Mouse (Mus musculus) myocyte (in vitro differentiated cells): ENCODE results near the gene Fbxl20. TPM values are rescaled to one million over a fixed set of nuclear protein-coding genes. Genes with fewer than 3 reads are reported as not detected.

ENCODE experiments used
- H3K27me3 ChIP-seq: one replicate; pipeline ENCODE4 v1.6.1; 2011; ENCODE audit not compliant: control insufficient read depth, insufficient read depth, insufficient read length
- H3K36me3 ChIP-seq: one replicate; pipeline ENCODE4 v1.6.1; 2011; ENCODE audit not compliant: control insufficient read depth, insufficient read depth
- H3K4me2 ChIP-seq: one replicate; pipeline ENCODE4 v1.6.1; 2011; ENCODE audit warnings: low read depth, control low read depth
- H3K4me3 ChIP-seq: one replicate; pipeline ENCODE4 v1.5.1; 2011; ENCODE audit warnings: mild to moderate bottlenecking, control low read depth, moderate library complexity
- H3K79me2 ChIP-seq: one replicate; pipeline ENCODE4 v1.6.1; 2011; ENCODE audit not compliant: control insufficient read depth, insufficient read depth
- H3ac ChIP-seq: one replicate; pipeline ENCODE4 v1.6.1; 2011; ENCODE audit not compliant: control insufficient read depth, insufficient read length
- CEBPB ChIP-seq: IDR thresholded peaks from 2 replicates; pipeline ENCODE4 v1.6.1; 2011; ENCODE audit warnings: mild to moderate bottlenecking, moderate library complexity; ENCODE audit not compliant: poor library complexity, insufficient read depth, severe bottlenecking
- E2F4 ChIP-seq: IDR thresholded peaks from one replicate; pipeline ENCODE4 v1.6.1; 2011; ENCODE audit warnings: mild to moderate bottlenecking, control low read depth, moderate library complexity; ENCODE audit not compliant: insufficient read depth
- MAX ChIP-seq: IDR thresholded peaks from one replicate; pipeline ENCODE4 v1.6.1; 2011; ENCODE audit warnings: low read depth, mild to moderate bottlenecking, control low read depth
- MYOD1 ChIP-seq, 3 experiments: IDR thresholded peaks; one replicate each; pipeline ENCODE4 v1.6.1; 2011; ENCODE audit warnings: control low read depth in 2 of 3, low read depth in 2 of 3, mild to moderate bottlenecking in 2 of 3, moderate library complexity in 1 of 3; ENCODE audit not compliant: insufficient read length in 2 of 3, control insufficient read depth in 1 of 3
- MYOG ChIP-seq, 3 experiments: IDR thresholded peaks; one replicate each; pipeline ENCODE4 v1.6.1; 2011; ENCODE audit warnings: control low read depth in 2 of 3, low read depth in 2 of 3, mild to moderate bottlenecking in 2 of 3; ENCODE audit not compliant: insufficient read length in 2 of 3, control insufficient read depth in 1 of 3, insufficient read depth in 1 of 3
- POLR2A ChIP-seq: IDR thresholded peaks from one replicate; pipeline ENCODE4 v1.6.1; 2011; ENCODE audit warnings: low read depth, mild to moderate bottlenecking, control low read depth, moderate library complexity; ENCODE audit not compliant: insufficient read length
- POLR2AphosphoS2 ChIP-seq: IDR thresholded peaks from one replicate; pipeline ENCODE4 v1.6.1; 2011; ENCODE audit warnings: low read depth, control low read depth; ENCODE audit not compliant: insufficient read length
- REST ChIP-seq: IDR thresholded peaks from one replicate; pipeline ENCODE4 v1.6.1; 2011; ENCODE audit warnings: mild to moderate bottlenecking, control low read depth, moderate library complexity; ENCODE audit not compliant: insufficient read depth, insufficient read length
- SRF ChIP-seq: IDR thresholded peaks from one replicate; pipeline ENCODE4 v1.6.1; 2011; ENCODE audit warnings: low read depth; ENCODE audit not compliant: control insufficient read depth, insufficient read length
- TCF12 ChIP-seq: IDR thresholded peaks from one replicate; pipeline ENCODE4 v1.6.1; 2011; ENCODE audit warnings: mild to moderate bottlenecking, control low read depth; ENCODE audit not compliant: poor library complexity, insufficient read depth, severe bottlenecking
- TCF3 ChIP-seq: IDR thresholded peaks from one replicate; pipeline ENCODE4 v1.6.1; 2011; ENCODE audit warnings: low read depth, control low read depth; ENCODE audit not compliant: insufficient read length
- USF1 ChIP-seq: IDR thresholded peaks from one replicate; pipeline ENCODE4 v1.6.1; 2011; ENCODE audit warnings: low read depth, mild to moderate bottlenecking, control low read depth, moderate library complexity
- polyA plus RNA-seq: library from polyadenylated mRNA; unstranded; fragments of >200 nt; fragmentation: generic; extraction: Trizol; gene quantifications from one replicate; pipeline ENCODE4 v1.2.1, GENCODE M21; 2012; ENCODE audit warnings: missing spikeins

Fbxl20 gene
- polyA plus RNA-seq, 1 experiment: 5.9 TPM

DNA sequence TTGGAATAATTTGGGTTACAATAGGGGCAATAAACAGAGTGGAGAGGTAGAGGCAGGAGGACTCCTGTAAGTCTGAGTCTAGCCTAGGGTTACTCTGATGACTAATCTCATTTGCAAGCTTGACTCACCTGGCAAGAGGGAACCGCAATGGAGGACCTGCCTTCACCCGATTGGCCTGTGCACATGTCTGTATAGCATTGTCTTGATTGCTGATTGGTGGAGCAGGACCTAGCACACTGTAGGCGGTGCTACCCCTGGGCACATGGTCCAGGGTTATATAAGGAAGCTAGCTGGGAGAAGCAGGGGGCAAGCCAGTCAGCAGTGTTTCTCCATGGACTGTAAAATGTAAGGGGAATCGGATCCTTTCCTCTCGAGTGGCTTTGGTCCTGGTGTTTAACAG is 92.2 kb downstream of the Fbxl20 start:
- Histone ChIP-seq H3K4me3 (no peak overlapping the region), H3K4me2 (peak overlapping the region; percentile 90), H3K79me2 (no peaks in the 10 kb centered on the region), H3K36me3 (no peaks in the 10 kb centered on the region), H3ac (no peak overlapping the region), H3K27me3 (no peaks in the 10 kb centered on the region)
- TF ChIP-seq USF1 (peak; percentile 60), CEBPB (no peak)

DNA sequence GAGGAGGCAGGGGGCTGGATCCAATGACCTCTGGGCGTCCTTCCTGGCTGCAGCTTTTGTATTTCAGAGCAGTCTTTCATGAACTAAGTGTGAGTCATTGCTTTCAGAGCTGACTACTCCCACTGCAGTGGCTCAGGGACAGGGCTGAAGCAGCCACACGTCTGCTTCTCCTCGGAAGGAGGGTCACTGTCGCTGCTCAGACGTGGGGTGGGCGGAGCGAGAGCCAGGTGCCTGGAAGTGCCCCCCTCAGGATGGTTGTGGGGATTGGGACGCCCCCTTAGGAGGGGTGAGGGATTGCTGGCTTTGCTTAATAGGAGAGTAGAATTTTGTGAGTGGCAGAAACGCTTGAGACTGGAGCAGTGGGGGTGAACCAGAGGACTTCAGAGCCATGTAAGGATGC is 92.7 kb downstream of the Fbxl20 start:
- Histone ChIP-seq H3K36me3 (no peaks in the 10 kb centered on the region), H3K4me3 (no peak overlapping the region), H3ac (no peak overlapping the region), H3K4me2 (peak overlapping the region; percentile 90), H3K27me3 (no peaks in the 10 kb centered on the region), H3K79me2 (peaks cover 4% of the 10 kb centered on the region)
- no peak for TF ChIP-seq E2F4
- peak; percentile 25 for TF ChIP-seq POLR2AphosphoS2
- no peak for TF ChIP-seq TCF12
- TF ChIP-seq POLR2A: peak; percentile 63
- no peak for TF ChIP-seq TCF3

DNA sequence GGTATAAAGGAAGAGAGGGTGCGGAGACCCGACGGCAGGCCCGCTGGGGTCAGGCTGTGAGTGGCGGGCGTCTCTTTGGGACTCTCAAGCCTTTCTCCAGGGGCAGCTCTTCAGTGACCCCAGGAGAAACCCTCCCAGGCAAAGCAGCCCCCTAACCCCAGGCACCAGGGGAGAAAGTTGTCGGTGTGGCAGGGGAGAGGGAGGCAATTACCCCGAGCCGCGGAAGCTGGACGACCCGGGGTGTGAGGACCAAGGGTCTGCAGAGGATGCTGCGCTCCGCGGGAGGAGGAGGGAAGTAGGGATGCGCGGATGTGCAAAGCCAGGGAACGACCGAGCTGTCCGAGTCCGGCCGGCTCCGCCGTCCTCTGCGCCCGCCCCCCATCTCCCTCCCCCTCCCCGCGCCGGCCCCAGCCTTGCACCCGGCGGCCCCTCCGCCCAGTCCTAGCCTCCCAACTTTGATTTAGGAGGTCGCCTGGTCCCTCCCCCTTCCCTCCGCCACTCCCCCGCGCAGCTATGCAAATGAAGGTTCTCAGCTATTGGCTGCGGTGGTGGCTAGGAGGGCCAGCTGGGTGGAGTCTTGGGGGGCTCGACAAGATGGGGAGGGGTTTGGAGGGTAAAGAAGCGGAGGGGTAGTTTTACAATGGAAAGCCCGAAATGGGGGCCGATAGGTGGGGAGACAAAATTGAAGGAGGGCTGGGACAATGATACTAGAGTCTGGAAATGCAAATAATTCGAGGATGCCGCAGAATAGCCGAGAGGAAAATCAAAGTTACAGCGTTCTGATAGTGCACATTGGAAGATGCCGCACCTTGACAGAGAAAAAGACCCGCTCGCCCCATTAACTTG is 97.0 kb downstream of the Fbxl20 start, which contains the start of gene Stac2:
Gene Stac2 (minus strand): TSS at position 474 of the 846 bp plus-strand sequence.
- Histone ChIP-seq H3K36me3 (no peaks in the 10 kb centered on the region), H3K4me2 (peak within 1 kb of the TSS; percentile 81), H3ac (peak within 1 kb of the TSS; percentile 52), H3K4me3 (peak within 1 kb of the TSS; percentile 79), H3K79me2 (peaks cover 36% of the 10 kb centered on the region), H3K27me3 (no peaks in the 10 kb centered on the region)
- TF ChIP-seq POLR2A: peak; percentile 86
- TF ChIP-seq POLR2AphosphoS2: peak; percentile 91
- TF ChIP-seq E2F4: no peak

DNA sequence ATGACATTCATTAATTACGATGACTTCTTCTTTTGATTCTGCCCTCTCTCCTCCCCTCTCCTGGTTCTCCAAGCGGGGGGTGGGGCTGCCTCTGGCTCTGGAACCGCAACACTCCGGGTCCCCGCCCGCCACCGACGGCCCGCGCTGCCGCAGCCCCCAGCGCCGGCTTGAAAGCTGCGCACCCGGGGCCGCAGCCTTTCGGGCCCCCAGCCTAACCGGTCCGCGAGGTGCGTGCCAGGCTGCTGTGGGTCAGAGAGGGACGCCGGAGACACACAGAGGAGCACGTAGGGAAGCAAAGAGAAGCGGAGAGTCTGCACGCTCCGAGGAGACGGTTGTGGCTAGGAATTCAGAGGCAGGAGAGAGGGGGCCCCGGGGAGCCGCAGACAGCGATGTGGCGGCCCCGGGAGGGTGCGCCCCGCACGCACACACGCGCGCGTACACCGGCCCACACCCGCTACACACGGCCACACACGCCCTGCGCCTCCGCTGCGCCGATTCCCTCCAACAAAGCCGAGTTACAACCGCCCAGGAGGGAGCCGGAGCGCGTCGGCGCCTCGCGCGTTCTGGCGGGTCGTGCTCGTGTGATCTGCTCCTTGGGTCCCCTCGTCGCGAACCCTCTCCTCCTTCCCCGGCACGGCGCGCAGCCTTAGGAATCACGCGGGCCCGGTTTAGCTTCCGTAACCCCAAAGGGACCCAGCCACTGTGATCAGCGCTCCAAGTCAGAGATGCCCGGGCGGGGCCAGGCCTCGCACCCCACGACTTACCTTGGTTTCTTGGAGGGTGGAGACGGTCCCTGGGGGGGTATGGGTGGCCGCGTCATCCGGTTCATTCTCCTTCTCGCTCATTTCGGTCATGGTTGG is 97.8 kb downstream of the Fbxl20 start:
- peak overlapping the region; percentile 52 for H3ac ChIP-seq
- peaks cover 41% of the 10 kb centered on the region for H3K79me2 ChIP-seq
- H3K4me3 ChIP-seq: peak overlapping the region; percentile 79
- H3K27me3 ChIP-seq: no peaks in the 10 kb centered on the region
- TF ChIP-seq SRF: peak; percentile 33
- no peak for TF ChIP-seq MAX
- TF ChIP-seq MYOD1 (IDR thresholded peaks at IDR 0.05; ENCODE audit: control insufficient read depth in 1 of 3, insufficient read length in 2 of 3, low read depth in 2 of 3): no peak
- no peak for TF ChIP-seq MYOG (IDR thresholded peaks at IDR 0.05; ENCODE audit: control insufficient read depth in 1 of 3, insufficient read depth in 1 of 3, insufficient read length in 2 of 3, low read depth in 2 of 3)
- TF ChIP-seq USF1: no peak
- no peak for TF ChIP-seq CEBPB
- TF ChIP-seq POLR2A: peak; percentile 44
- TF ChIP-seq TCF3: no peak
- TF ChIP-seq E2F4: no peak
- TF ChIP-seq TCF12: no peak
- no peak for TF ChIP-seq REST
- TF ChIP-seq POLR2AphosphoS2: peak; percentile 9
- peak overlapping the region; percentile 81 for H3K4me2 ChIP-seq
- H3K36me3 ChIP-seq: no peaks in the 10 kb centered on the region

DNA sequence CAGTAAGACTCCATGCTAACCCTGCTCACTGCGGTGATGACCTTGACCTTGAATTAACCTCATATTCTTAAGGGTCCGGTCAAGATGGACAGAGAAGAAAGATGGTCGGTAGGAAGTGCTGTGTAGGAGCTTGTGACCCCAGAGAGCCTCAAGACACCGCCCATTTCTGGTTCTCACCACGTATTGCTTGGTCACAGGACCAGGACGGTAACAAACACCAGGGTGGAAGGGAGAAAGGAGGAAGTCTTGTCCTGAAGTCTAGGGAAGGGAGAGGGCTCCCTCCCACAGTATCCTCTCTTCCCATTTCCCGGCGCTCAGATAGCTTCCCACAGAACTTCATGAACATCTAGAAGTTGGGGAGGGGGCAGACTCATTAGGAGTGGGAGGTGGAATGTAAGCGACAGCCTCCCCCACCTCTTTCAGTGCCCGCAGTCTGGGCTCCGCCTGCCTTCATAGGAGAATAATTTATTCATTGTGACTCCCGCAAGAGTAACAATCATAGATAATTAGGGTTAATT is 98.5 kb downstream of the Fbxl20 start:
- Histone ChIP-seq H3K79me2 (peaks cover 43% of the 10 kb centered on the region), H3K4me2 (peak overlapping the region; percentile 81), H3K36me3 (no peaks in the 10 kb centered on the region), H3K4me3 (peak overlapping the region; percentile 79), H3K27me3 (no peaks in the 10 kb centered on the region), H3ac (peak overlapping the region; percentile 52)
- peak; percentile 38 for TF ChIP-seq POLR2A
- no peak for TF ChIP-seq E2F4
- no peak for TF ChIP-seq TCF3
- no peak for TF ChIP-seq USF1
- TF ChIP-seq MYOD1 (IDR thresholded peaks at IDR 0.05; ENCODE audit: control insufficient read depth in 1 of 3, insufficient read length in 2 of 3, low read depth in 2 of 3): no peak
- no peak for TF ChIP-seq REST
- TF ChIP-seq SRF: no peak
- no peak for TF ChIP-seq CEBPB
- TF ChIP-seq MAX: no peak
- no peak for TF ChIP-seq TCF12
- TF ChIP-seq POLR2AphosphoS2: peak; percentile 30
- no peak for TF ChIP-seq MYOG (IDR thresholded peaks at IDR 0.05; ENCODE audit: control insufficient read depth in 1 of 3, insufficient read depth in 1 of 3, insufficient read length in 2 of 3, low read depth in 2 of 3)
